Mouse (Mus musculus): ENCODE data around the gene Rdh16.

DNA sequence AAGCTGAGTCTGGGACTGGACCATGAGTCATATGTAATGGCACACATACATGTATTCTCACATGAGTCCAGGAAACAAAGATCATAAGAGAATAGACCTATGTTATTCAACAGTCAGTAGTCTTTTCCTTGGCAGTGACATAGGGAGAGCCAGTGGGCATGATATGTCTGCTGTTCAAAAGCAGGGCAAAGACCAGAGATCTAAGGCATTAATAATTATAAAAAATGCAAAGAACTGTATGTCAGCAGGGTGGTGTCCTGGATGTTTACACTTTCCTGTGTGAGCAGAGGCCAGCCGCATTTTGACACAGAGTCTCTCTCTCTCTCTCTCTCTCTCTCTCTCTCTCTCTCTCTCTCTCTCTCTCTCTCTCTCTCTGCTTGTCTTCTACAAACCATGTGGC, 48.7 kb downstream of the Rdh16 start, which contains the start of gene Rdh19:
- TF ChIP-seq CTCF (IDR thresholded peaks at IDR 0.05; ENCODE audit: low read depth) (no peak), EP300 (IDR thresholded peaks at IDR 0.05; ENCODE audit: low read depth) (no peak)

Data from liver, embryonic 14.5 days (tissue).